Mouse (Mus musculus) testis, postnatal 10 days (tissue): ENCODE results near the gene Atad3a.
"Not testable (repeated sequence)": the region's sequence is repeated elsewhere in the genome, so short reads cannot be mapped to it uniquely, and the experiment has no call there.

Experiments used
- DNase-seq: peaks from one replicate; pipeline ENCODE4 v3.0.0; 2021; ENCODE audit warnings: low spot score

The Atad3a gene

GRCm38 (mm10) chr4:155760613-155761355, at the start of gene Atad3a:
Gene Atad3a (minus strand): TSS chr4:155761093.
- peak; percentile 98 for DNase-seq

- DNase-seq = no peak
Observed at GRCm38 (mm10) chr4:155807841-155808240, 46.9 kb upstream of the Atad3a start.

GRCm38 (mm10) chr4:155803340-155804041, 42.6 kb upstream of the Atad3a start:
- peak; percentile 98 for DNase-seq

GRCm38 (mm10) chr4:155802741-155803339, 41.9 kb upstream of the Atad3a start, which contains the start of gene Mrpl20:
Gene Mrpl20 (plus strand): TSS chr4:155802878.
- DNase-seq = no peak

GRCm38 (mm10) chr4:155802075-155802474, 41.2 kb upstream of the Atad3a start:
- DNase-seq = no peak

- DNase-seq = no peak
Observed at GRCm38 (mm10) chr4:155793730-155794129, 32.8 kb upstream of the Atad3a start.

GRCm38 (mm10) chr4:155791240-155791933, 30.5 kb upstream of the Atad3a start:
- no peak for DNase-seq

GRCm38 (mm10) chr4:155790650-155791161, 29.8 kb upstream of the Atad3a start:
- DNase-seq = no peak

GRCm38 (mm10) chr4:155790021-155790489, 29.2 kb upstream of the Atad3a start, which contains the start of gene Ankrd65:
Gene Ankrd65 (plus strand): TSS chr4:155790439.
- DNase-seq = no peak

- not testable (repeated sequence) for DNase-seq
Observed at GRCm38 (mm10) chr4:155788833-155789232, 27.9 kb upstream of the Atad3a start.

- DNase-seq = no peak
Observed at GRCm38 (mm10) chr4:155788300-155788699, 27.4 kb upstream of the Atad3a start.

- DNase-seq = no peak
Observed at GRCm38 (mm10) chr4:155785819-155786218, 24.9 kb upstream of the Atad3a start, which contains the start of gene Tmem88b. Gene Tmem88b (minus strand): TSS chr4:155785874.

GRCm38 (mm10) chr4:155785246-155785645, 24.4 kb upstream of the Atad3a start:
- no peak for DNase-seq

GRCm38 (mm10) chr4:155784081-155784701, 23.3 kb upstream of the Atad3a start:
- DNase-seq = peak; percentile 88

GRCm38 (mm10) chr4:155783486-155784080, 22.7 kb upstream of the Atad3a start:
- DNase-seq = no peak

- peak; percentile 83 for DNase-seq
Observed at GRCm38 (mm10) chr4:155780895-155781294, 20.0 kb upstream of the Atad3a start.

GRCm38 (mm10) chr4:155779498-155779897, 18.6 kb upstream of the Atad3a start:
- DNase-seq = no peak

- DNase-seq = peak; percentile 75
Observed at GRCm38 (mm10) chr4:155777816-155778215, 16.9 kb upstream of the Atad3a start.

GRCm38 (mm10) chr4:155776704-155777335, 15.9 kb upstream of the Atad3a start:
- no peak for DNase-seq

- DNase-seq = peak; percentile 87
Observed at GRCm38 (mm10) chr4:155775855-155776254, 15.0 kb upstream of the Atad3a start.
